Mouse (Mus musculus) forebrain, embryonic 16.5 days (tissue): ENCODE measurements around the gene Ing4. TPM values are rescaled to one million over a fixed set of nuclear protein-coding genes. Genes with fewer than 3 reads are reported as not detected.

Experiments used
- ATAC-seq: fragments of 200-750 bp; cut with Nextera tagmentation; 2 replicates; pipeline ENCODE4 v1.8.0; 2017; ENCODE audit warnings: mild to moderate bottlenecking, moderate library complexity
- H3K27ac ChIP-seq: fragments of 300-500 bp; sonication (generic); 2 replicates; pipeline ENCODE4 v1.5.1; 2014; ENCODE audit warnings: low read length, control low read depth
- H3K27me3 ChIP-seq: fragments of 300-500 bp; sonication (generic); replicated peaks from 2 replicates; pipeline ENCODE4 v1.6.1; 2014; ENCODE audit warnings: low read length; ENCODE audit not compliant: control insufficient read depth, insufficient read depth
- H3K36me3 ChIP-seq: fragments of 300-500 bp; sonication (generic); 2 replicates; pipeline ENCODE4 v1.6.1; 2014; ENCODE audit not compliant: control insufficient read depth, insufficient read depth
- H3K4me1 ChIP-seq: fragments of 300-500 bp; sonication (generic); replicated peaks from 2 replicates; pipeline ENCODE4 v1.6.1; 2014; ENCODE audit warnings: low read length; ENCODE audit not compliant: control insufficient read depth, insufficient read depth
- H3K4me2 ChIP-seq: fragments of 300-500 bp; sonication (generic); 2 replicates; pipeline ENCODE4 v1.6.1; 2014; ENCODE audit warnings: mild to moderate bottlenecking, low read length, control low read depth
- H3K4me3 ChIP-seq: fragments of 300-500 bp; sonication (generic); replicated peaks from 2 replicates; pipeline ENCODE4 v1.5.1; 2014; ENCODE audit warnings: mild to moderate bottlenecking, low read length, control low read depth
- H3K9ac ChIP-seq: fragments of 300-500 bp; sonication (generic); replicated peaks from 2 replicates; pipeline ENCODE4 v1.6.1; 2014; ENCODE audit warnings: low read depth, low read length, control low read depth
- H3K9me3 ChIP-seq: fragments of 300-500 bp; sonication (generic); 2 replicates; pipeline ENCODE4 v1.6.1; 2016; ENCODE audit warnings: low read length; ENCODE audit not compliant: control insufficient read depth
- WGBS: fragments of 180-500 bp; shearing (Covaris S2); extraction: QIAGEN DNeasy Blood & Tissue Kit; methylation state at CpG from one replicate; pipeline ENCODE4 v1.1.7; 2014; 5-methylcytosine and 5-hydroxymethylcytosine counted together
- polyA plus RNA-seq: library from polyadenylated mRNA; unstranded; fragments of >200 nt; fragmentation: Nextera tagmentation; extraction: Ambion mirVana; gene quantifications from 2 replicates; pipeline ENCODE4 v1.2.1, GENCODE M21; 2015

Ing4 gene
- polyA plus RNA-seq, 1 experiment from 2014 or later = 204 TPM

- ATAC-seq = peak; percentile 95
- Histone ChIP-seq H3K4me2 (peak overlapping the region; percentile 79), H3K4me1 (peaks cover 8% of the 10 kb centered on the region), H3K36me3 (no peaks in the 10 kb centered on the region), H3K9ac (peak overlapping the region; percentile 74), H3K27ac (peak overlapping the region; percentile 87), H3K4me3 (peak overlapping the region; percentile 48), H3K9me3 (no peaks in the 10 kb centered on the region), H3K27me3 (no peaks in the 10 kb centered on the region)
- WGBS = 21% methylated on average over 45 of the region's 45 CpGs
These were observed 42.4 kb downstream of the Ing4 start for GRCm38 (mm10) chr6:125081797-125082560.

- Histone ChIP-seq H3K36me3 (no peaks in the 10 kb centered on the region), H3K4me1 (peaks cover 8% of the 10 kb centered on the region), H3K9me3 (no peaks in the 10 kb centered on the region), H3K9ac (no peak overlapping the region), H3K4me3 (no peak overlapping the region), H3K4me2 (no peak overlapping the region), H3K27me3 (no peaks in the 10 kb centered on the region), H3K27ac (no peak overlapping the region)
- ATAC-seq = no peak
- 89% methylated on average over 7 of the region's 7 CpGs for WGBS
These were observed 43.3 kb downstream of the Ing4 start for GRCm38 (mm10) chr6:125082801-125083386.

- Histone ChIP-seq H3K4me3 (no peak overlapping the region), H3K36me3 (no peaks in the 10 kb centered on the region), H3K27ac (no peak overlapping the region), H3K9me3 (no peaks in the 10 kb centered on the region), H3K4me1 (peaks cover 16% of the 10 kb centered on the region), H3K9ac (no peak overlapping the region), H3K4me2 (no peak overlapping the region), H3K27me3 (no peaks in the 10 kb centered on the region)
- 4% methylated on average over 4 of the region's 4 CpGs for WGBS
- peak; percentile 5; the same call in 1 of the 2 replicates for ATAC-seq
These were observed 44.9 kb downstream of the Ing4 start for GRCm38 (mm10) chr6:125084424-125084823.

GRCm38 (mm10) chr6:125087937-125088336 is 48.4 kb downstream of the Ing4 start:
- Histone ChIP-seq H3K4me1 (peaks cover 20% of the 10 kb centered on the region), H3K27ac (peak overlapping the region; percentile 87), H3K4me3 (no peak overlapping the region), H3K9ac (no peak overlapping the region), H3K27me3 (no peaks in the 10 kb centered on the region), H3K4me2 (no peak overlapping the region), H3K9me3 (no peaks in the 10 kb centered on the region), H3K36me3 (no peaks in the 10 kb centered on the region)
- no peak for ATAC-seq
- 77% methylated on average over 3 of the region's 3 CpGs for WGBS

GRCm38 (mm10) chr6:125088561-125089321 is 49.2 kb downstream of the Ing4 start:
- 1% methylated on average over 19 of the region's 20 CpGs for WGBS
- peak; percentile 76 for ATAC-seq

GRCm38 (mm10) chr6:125089521-125090321 is 50.2 kb downstream of the Ing4 start:
- Histone ChIP-seq H3K9ac (peak overlapping the region; percentile 56), H3K4me3 (peak overlapping the region; percentile 6; the same call in 1 of the 2 replicates), H3K27ac (peak overlapping the region; percentile 87), H3K4me2 (peak overlapping the region; percentile 54), H3K27me3 (no peaks in the 10 kb centered on the region), H3K4me1 (peaks cover 20% of the 10 kb centered on the region), H3K36me3 (no peaks in the 10 kb centered on the region), H3K9me3 (no peaks in the 10 kb centered on the region)
- ATAC-seq = peak; percentile 72
- 2% methylated on average over 15 of the region's 15 CpGs for WGBS

More at GRCm38 (mm10) chr6:125088561-125089321, 49.2 kb downstream of the Ing4 start:
- H3K4me2 ChIP-seq = peak overlapping the region; percentile 54
- no peaks in the 10 kb centered on the region for H3K36me3 ChIP-seq
- no peak overlapping the region for H3K4me3 ChIP-seq
- peak overlapping the region; percentile 45 for H3K9ac ChIP-seq
- no peaks in the 10 kb centered on the region for H3K9me3 ChIP-seq
- no peaks in the 10 kb centered on the region for H3K27me3 ChIP-seq
- peaks cover 20% of the 10 kb centered on the region for H3K4me1 ChIP-seq
- H3K27ac ChIP-seq = peak overlapping the region; percentile 87

- Histone ChIP-seq H3K27ac (peak overlapping the region; percentile 87), H3K9ac (peak overlapping the region; percentile 56), H3K4me1 (peaks cover 23% of the 10 kb centered on the region), H3K4me3 (no peak overlapping the region), H3K36me3 (no peaks in the 10 kb centered on the region), H3K9me3 (no peaks in the 10 kb centered on the region), H3K4me2 (peak overlapping the region; percentile 54), H3K27me3 (no peaks in the 10 kb centered on the region)
- no peak for ATAC-seq
- WGBS = 51% methylated on average over 10 of the region's 10 CpGs
These were observed 51.0 kb downstream of the Ing4 start for GRCm38 (mm10) chr6:125090341-125091085.

- Histone ChIP-seq H3K27ac (no peak overlapping the region), H3K4me3 (no peak overlapping the region)
- 87% methylated on average over 5 of the region's 5 CpGs for WGBS
These were observed 52.8 kb downstream of the Ing4 start for GRCm38 (mm10) chr6:125092372-125092771.

More at GRCm38 (mm10) chr6:125092372-125092771, 52.8 kb downstream of the Ing4 start:
- H3K4me2 ChIP-seq = no peak overlapping the region
- H3K4me1 ChIP-seq = peaks cover 25% of the 10 kb centered on the region
- ATAC-seq = no peak
- no peak overlapping the region for H3K9ac ChIP-seq
- no peaks in the 10 kb centered on the region for H3K27me3 ChIP-seq
- H3K9me3 ChIP-seq = no peaks in the 10 kb centered on the region
- H3K36me3 ChIP-seq = no peaks in the 10 kb centered on the region
